Mouse (Mus musculus) hindbrain, embryonic 16.5 days (tissue): ENCODE results near the gene Gas2l1. TPM values are rescaled to one million over a fixed set of nuclear protein-coding genes. Genes with fewer than 3 reads are reported as not detected.

Source experiments
- ATAC-seq: fragments of 200-750 bp; cut with Nextera tagmentation; 2 replicates; pipeline ENCODE4 v1.8.0; 2017; ENCODE audit warnings: moderate TSS enrichment, moderate library complexity
- H3K27ac ChIP-seq: fragments of 300-500 bp; sonication (generic); 2 replicates; pipeline ENCODE4 v1.5.1; 2014; ENCODE audit warnings: low read depth, mild to moderate bottlenecking, control low read depth, low read length, moderate library complexity
- H3K27me3 ChIP-seq: fragments of 300-500 bp; sonication (generic); replicated peaks from 2 replicates; pipeline ENCODE4 v1.6.1; 2014; ENCODE audit warnings: low read length; ENCODE audit not compliant: control insufficient read depth, insufficient read depth
- H3K36me3 ChIP-seq: fragments of 300-500 bp; sonication (generic); 2 replicates; pipeline ENCODE4 v1.6.1; 2014; ENCODE audit warnings: mild to moderate bottlenecking, low read length, moderate library complexity, mixed read lengths; ENCODE audit not compliant: control insufficient read depth, insufficient read depth
- H3K4me1 ChIP-seq: fragments of 300-500 bp; sonication (generic); 2 replicates; pipeline ENCODE4 v1.6.1; 2014; ENCODE audit warnings: low read depth, low read length; ENCODE audit not compliant: control insufficient read depth, insufficient read depth
- H3K4me2 ChIP-seq: fragments of 300-500 bp; sonication (generic); 2 replicates; pipeline ENCODE4 v1.6.1; 2014; ENCODE audit warnings: mild to moderate bottlenecking, low read length, control low read depth, moderate library complexity
- H3K4me3 ChIP-seq: fragments of 300-500 bp; sonication (generic); 2 replicates; pipeline ENCODE4 v1.5.1; 2014; ENCODE audit warnings: mild to moderate bottlenecking, low read length, control low read depth, moderate library complexity
- H3K9ac ChIP-seq: fragments of 300-500 bp; sonication (generic); 2 replicates; pipeline ENCODE4 v1.6.1; 2014; ENCODE audit warnings: low read depth, mild to moderate bottlenecking, control low read depth, low read length, moderate library complexity
- H3K9me3 ChIP-seq: fragments of 300-500 bp; sonication (generic); 2 replicates; pipeline ENCODE4 v1.6.1; 2014; ENCODE audit warnings: mild to moderate bottlenecking, low read length, moderate library complexity; ENCODE audit not compliant: control insufficient read depth
- WGBS: fragments of 180-500 bp; shearing (Covaris S2); extraction: QIAGEN DNeasy Blood & Tissue Kit; methylation state at CpG from one replicate; pipeline ENCODE4 v1.1.7; 2014; 5-methylcytosine and 5-hydroxymethylcytosine counted together
- polyA plus RNA-seq: library from polyadenylated mRNA; unstranded; fragments of >200 nt; fragmentation: Nextera tagmentation; extraction: Ambion mirVana; gene quantifications from 2 replicates; pipeline ENCODE4 v1.2.1, GENCODE M21; 2015

The Gas2l1 gene
- polyA plus RNA-seq, 1 experiment from 2014 or later, result 19.1 TPM

- no peak for ATAC-seq
- H3K27me3 ChIP-seq, result peaks cover 55% of the 10 kb centered on the region
Measured at GRCm38 (mm10) chr11:5059704-5060156, 5.4 kb downstream of the Gas2l1 start.

GRCm38 (mm10) chr11:5059230-5059629 is 5.9 kb downstream of the Gas2l1 start:
- Histone ChIP-seq H3K9ac (no peak overlapping the region), H3K4me3 (no peak overlapping the region), H3K9me3 (no peaks in the 10 kb centered on the region), H3K4me1 (peaks cover 42% of the 10 kb centered on the region), H3K36me3 (0 out of 2 replicates have a peak, but pooled peaks cover 4% of the 10 kb centered on the region), H3K4me2 (no peak overlapping the region), H3K27me3 (peaks cover 55% of the 10 kb centered on the region), H3K27ac (no peak overlapping the region)
- 24% methylated on average over 14 of the region's 14 CpGs for WGBS
- no peak for ATAC-seq

More at GRCm38 (mm10) chr11:5059704-5060156, 5.4 kb downstream of the Gas2l1 start:
- Histone ChIP-seq H3K9ac (no peak overlapping the region), H3K36me3 (0 out of 2 replicates have a peak, but pooled peaks cover 4% of the 10 kb centered on the region), H3K9me3 (no peaks in the 10 kb centered on the region), H3K4me2 (no peak overlapping the region), H3K4me3 (no peak overlapping the region), H3K4me1 (peaks cover 47% of the 10 kb centered on the region), H3K27ac (no peak overlapping the region)
- WGBS, result 10% methylated on average over 27 of the region's 27 CpGs

GRCm38 (mm10) chr11:5058783-5059182 is 6.3 kb downstream of the Gas2l1 start:
- no peak for ATAC-seq
- Histone ChIP-seq H3K27me3 (peaks cover 55% of the 10 kb centered on the region), H3K9me3 (no peaks in the 10 kb centered on the region), H3K27ac (no peak overlapping the region), H3K9ac (no peak overlapping the region), H3K4me1 (peaks cover 38% of the 10 kb centered on the region), H3K4me3 (no peak overlapping the region), H3K36me3 (0 out of 2 replicates have a peak, but pooled peaks cover 4% of the 10 kb centered on the region), H3K4me2 (no peak overlapping the region)
- 32% methylated on average over 9 of the region's 9 CpGs for WGBS

GRCm38 (mm10) chr11:5057856-5058641 is 7.1 kb downstream of the Gas2l1 start, which contains the start of gene Rasl10a:
Gene Rasl10a (plus strand): TSS chr11:5058128.
- peak; percentile 9; the same call in 1 of the 2 replicates for ATAC-seq
- peaks cover 30% of the 10 kb centered on the region for H3K4me1 ChIP-seq
- peak within 1 kb of the TSS; percentile 68 for H3K9ac ChIP-seq
- H3K4me2 ChIP-seq, result peak within 1 kb of the TSS; percentile 92
- H3K36me3 ChIP-seq, result 0 out of 2 replicates have a peak, but pooled peaks cover 4% of the 10 kb centered on the region
- WGBS, result 1% methylated on average over 74 of the region's 77 CpGs
- peak within 1 kb of the TSS; percentile 50 for H3K4me3 ChIP-seq
- H3K27ac ChIP-seq, result no peak within 1 kb of the TSS
- no peaks in the 10 kb centered on the region for H3K9me3 ChIP-seq
- H3K27me3 ChIP-seq, result peaks cover 49% of the 10 kb centered on the region

- peaks cover 44% of the 10 kb centered on the region for H3K27me3 ChIP-seq
- peak overlapping the region; percentile 68 for H3K9ac ChIP-seq
- no peak for ATAC-seq
Measured at GRCm38 (mm10) chr11:5057541-5057855, 7.6 kb downstream of the Gas2l1 start.

GRCm38 (mm10) chr11:5057064-5057463 is 8.1 kb downstream of the Gas2l1 start:
- Histone ChIP-seq H3K36me3 (0 out of 2 replicates have a peak, but pooled peaks cover 4% of the 10 kb centered on the region), H3K9ac (no peak overlapping the region), H3K9me3 (no peaks in the 10 kb centered on the region), H3K27me3 (peaks cover 39% of the 10 kb centered on the region), H3K4me3 (no peak overlapping the region), H3K4me1 (peaks cover 21% of the 10 kb centered on the region), H3K4me2 (no peak overlapping the region), H3K27ac (no peak overlapping the region)
- 47% methylated on average over 8 of the region's 8 CpGs for WGBS
- no peak for ATAC-seq

More at GRCm38 (mm10) chr11:5057541-5057855, 7.6 kb downstream of the Gas2l1 start:
- Histone ChIP-seq H3K36me3 (0 out of 2 replicates have a peak, but pooled peaks cover 4% of the 10 kb centered on the region), H3K4me3 (peak overlapping the region; percentile 50), H3K27ac (no peak overlapping the region), H3K4me1 (peaks cover 25% of the 10 kb centered on the region), H3K9me3 (no peaks in the 10 kb centered on the region), H3K4me2 (peak overlapping the region; percentile 92)
- WGBS, result 18% methylated on average over 8 of the region's 8 CpGs

- H3K27ac ChIP-seq, result no peak overlapping the region
- 0 out of 2 replicates have a peak, but pooled peaks cover 4% of the 10 kb centered on the region for H3K36me3 ChIP-seq
- H3K4me1 ChIP-seq, result peaks cover 12% of the 10 kb centered on the region
- H3K27me3 ChIP-seq, result peaks cover 36% of the 10 kb centered on the region
- H3K9me3 ChIP-seq, result no peaks in the 10 kb centered on the region
- no peak overlapping the region for H3K4me2 ChIP-seq
- ATAC-seq, result no peak
- no peak overlapping the region for H3K9ac ChIP-seq
- 33% methylated on average over 23 of the region's 23 CpGs for WGBS
- no peak overlapping the region for H3K4me3 ChIP-seq
Measured at GRCm38 (mm10) chr11:5055945-5056938, 8.9 kb downstream of the Gas2l1 start.

GRCm38 (mm10) chr11:5054874-5055273 is 10.3 kb downstream of the Gas2l1 start:
- WGBS, result 72% methylated on average over 6 of the region's 6 CpGs
- H3K27me3 ChIP-seq, result peaks cover 24% of the 10 kb centered on the region
- H3K4me1 ChIP-seq, result peaks cover 11% of the 10 kb centered on the region
- H3K27ac ChIP-seq, result no peak overlapping the region
- no peaks in the 10 kb centered on the region for H3K9me3 ChIP-seq
- no peak overlapping the region for H3K9ac ChIP-seq
- H3K4me2 ChIP-seq, result no peak overlapping the region
- no peak overlapping the region for H3K4me3 ChIP-seq
- ATAC-seq, result no peak
- no peaks in the 10 kb centered on the region for H3K36me3 ChIP-seq
